9 mouse cellular contexts compared by ENCODE assay signal in genomic region chr11:54304471-54304873, GRCm38 (mm10). TPM values are rescaled to one million over a fixed set of nuclear protein-coding genes. Genes with fewer than 3 reads are reported as not detected.
DNase-seq lines count a peak whose midpoint lies in the region; ATAC-seq lines count a peak whose summit lies in the region.
"Had no signal": no experiment of that assay in that cellular context is flagged by ENCODE, and none has a peak within 500 bp of the region (broad histone marks: within the 10 kb centered on the region; RNA-seq: fewer than 3 reads in every experiment).

No protein-coding gene starts in this region.

- peak overlapping the region; percentile 95 for H3K4me2 ChIP-seq in heart, embryonic 14.5 days (ENCODE audit: low read length)
- peak overlapping the region; percentile 77 for H3K4me2 ChIP-seq in hindbrain, embryonic 11.5 days (replicated peaks; ENCODE audit: low read depth, low read length)
- H3K4me2 ChIP-seq in midbrain, embryonic 12.5 days (replicated peaks): peak overlapping the region; percentile 77

- ATAC-seq in heart, embryonic 14.5 days (ENCODE audit: insufficient number of reproducible peaks, insufficient read depth, low FRiP score, low read depth): no peak
- peak; percentile 56 for ATAC-seq in hindbrain, embryonic 11.5 days (ENCODE audit: low FRiP score)
- ATAC-seq in midbrain, embryonic 12.5 days (ENCODE audit: low FRiP score, low read depth): no peak; the same call in 1 of the 2 replicates
- no peak for ATAC-seq in megakaryocyte-erythroid progenitor cell, adult 5-6 weeks (replicated peaks; ENCODE audit: low FRiP score, low TSS enrichment, poor library complexity, severe bottlenecking)

- intact Hi-C loops in heart, postnatal 10 days (cut with DNase I): no loop called here

- peak overlapping the region; percentile 47 to 50 for H3K4me3 ChIP-seq in heart, embryonic 14.5 days (ENCODE audit: control insufficient read depth in 1 of 2, insufficient read depth in 1 of 2, low read depth in 1 of 2, low read length in 2 of 2)
- peak overlapping the region; percentile 50; the same call in 1 of the 2 replicates for H3K4me3 ChIP-seq in brown adipose tissue, adult 24 weeks (ENCODE audit: insufficient read depth, low read depth, low read length)
- peak overlapping the region; percentile 49 for H3K4me3 ChIP-seq in hindbrain, embryonic 11.5 days (ENCODE audit: low read depth, low read length)
- peak overlapping the region; percentile 79 for H3K4me3 ChIP-seq in midbrain, embryonic 12.5 days
- H3K4me3 ChIP-seq: erythroblast, embryonic 14.5 days had no signal

- 5% methylated on average over 7 of the region's 7 CpGs for WGBS in heart, embryonic 14.5 days
- WGBS in hindbrain, embryonic 11.5 days: 1% methylated on average over 7 of the region's 7 CpGs
- WGBS in midbrain, embryonic 12.5 days: 1% methylated on average over 7 of the region's 7 CpGs

- peaks cover 31% of the 10 kb centered on the region for H3K27me3 ChIP-seq in heart, embryonic 14.5 days (ENCODE audit: control insufficient read depth, insufficient read depth, low read length)
- no peaks in the 10 kb centered on the region for H3K27me3 ChIP-seq in hindbrain, embryonic 11.5 days (ENCODE audit: control insufficient read depth, insufficient read depth, low read length)
- peaks cover 6% of the 10 kb centered on the region; the same call in 1 of the 2 replicates for H3K27me3 ChIP-seq in midbrain, embryonic 12.5 days

- H3K36me3 ChIP-seq in heart, embryonic 14.5 days (ENCODE audit: control insufficient read depth, insufficient read depth, low read length): no peaks in the 10 kb centered on the region
- no peaks in the 10 kb centered on the region for H3K36me3 ChIP-seq in hindbrain, embryonic 11.5 days (ENCODE audit: control insufficient read depth, insufficient read depth, low read length)
- no peaks in the 10 kb centered on the region for H3K36me3 ChIP-seq in midbrain, embryonic 12.5 days

- DNase-seq in heart, postnatal 10 days: no peak
- DNase-seq in hindbrain, embryonic 11.5 days (ENCODE audit: low spot score): no peak
- DNase-seq in adrenal gland, postnatal 14 days: no peak
- DNase-seq in frontal cortex, adult 2 months (ENCODE audit: extremely low spot score in 1 of 2, low spot score in 1 of 2): no peak

- H3K27ac ChIP-seq in heart, embryonic 14.5 days (replicated peaks in 1 of 2; ENCODE audit: control insufficient read depth in 1 of 2, insufficient read depth in 1 of 2, low read depth in 2 of 2, low read length in 2 of 2): no peak overlapping the region
- no peak overlapping the region for H3K27ac ChIP-seq in brown adipose tissue, adult 24 weeks (replicated peaks; ENCODE audit: low read depth, low read length)
- 0 out of 2 replicates have a peak overlapping the region, but pooled peaks have one; percentile 17 for H3K27ac ChIP-seq in hindbrain, embryonic 11.5 days (ENCODE audit: low read depth, low read length)
- peak overlapping the region; percentile 87 for H3K27ac ChIP-seq in midbrain, embryonic 12.5 days (replicated peaks)

- peaks cover 0 to 8% of the 10 kb centered on the region in 2 experiments; a peak in 3 of 4 replicates for H3K4me1 ChIP-seq in heart, embryonic 14.5 days (ENCODE audit: control insufficient read depth in 2 of 2, insufficient read depth in 2 of 2, low read length in 2 of 2)
- no peaks in the 10 kb centered on the region for H3K4me1 ChIP-seq in brown adipose tissue, adult 24 weeks (ENCODE audit: control insufficient read depth, insufficient read depth, insufficient read length, low read length)
- 0 out of 2 replicates have a peak, but pooled peaks cover 2% of the 10 kb centered on the region for H3K4me1 ChIP-seq in hindbrain, embryonic 11.5 days (replicated peaks; ENCODE audit: control insufficient read depth, insufficient read depth, low read length)
- peaks cover 24% of the 10 kb centered on the region; the same call in 1 of the 2 replicates for H3K4me1 ChIP-seq in midbrain, embryonic 12.5 days

- 0 out of 2 replicates have a peak overlapping the region, but pooled peaks have one; percentile 50 for H3K9ac ChIP-seq in heart, embryonic 14.5 days (ENCODE audit: low read length)
- H3K9ac ChIP-seq in hindbrain, embryonic 11.5 days (ENCODE audit: low read depth, low read length): peak overlapping the region; percentile 65
- peak overlapping the region; percentile 88 for H3K9ac ChIP-seq in midbrain, embryonic 12.5 days (replicated peaks)

- H3K9me3 ChIP-seq in heart, embryonic 14.5 days (ENCODE audit: control insufficient read depth, low read length): no peaks in the 10 kb centered on the region
- no peaks in the 10 kb centered on the region for H3K9me3 ChIP-seq in hindbrain, embryonic 11.5 days (ENCODE audit: control insufficient read depth, low read length)
- H3K9me3 ChIP-seq in midbrain, embryonic 12.5 days: no peaks in the 10 kb centered on the region

RNA-seq across cellular contexts. Expression of gene Acsl6, which starts 0.9 kb away (rescaled TPM):
- 0.22 and 0.28 TPM in 2 replicates for polyA plus RNA-seq in heart, embryonic 14.5 days (2014; fragmentation: Nextera tagmentation; extraction: Ambion mirVana)
- total RNA-seq in heart, postnatal 10 days (2021): under 1 TPM; 0.27 to 0.45 TPM
- polyA plus RNA-seq in brown adipose tissue, adult 24 weeks (2012; ENCODE audit: insufficient read depth, insufficient read length, missing spikeins): not detected in 2 replicates
- 15.6 and 16.8 TPM in 2 replicates for polyA plus RNA-seq in hindbrain, embryonic 11.5 days (2014; fragmentation: Nextera tagmentation; extraction: Ambion mirVana)
- 27.1 and 27.6 TPM in 2 replicates for polyA plus RNA-seq in midbrain, embryonic 12.5 days (2016; fragmentation: Nextera tagmentation; extraction: Ambion mirVana)
- 11.9 and 22.5 TPM in 2 replicates for total RNA-seq in megakaryocyte-erythroid progenitor cell, adult 5-6 weeks (2014; fragmentation: Nextera tagmentation)
- 20.0 and 23.1 TPM in 2 replicates for total RNA-seq in megakaryocyte-erythroid progenitor cell, adult 5-6 weeks (2017)
- total RNA-seq in adrenal gland, postnatal 14 days (2021): 2.9 and 3.3 TPM in 2 replicates
- 152 and 160 TPM in 2 replicates for polyA plus RNA-seq in frontal cortex, adult 2 months (2012; rRNA removed)

RNA-seq across cellular contexts. Expression of gene Il3, which starts 37.4 kb away (rescaled TPM):
- polyA plus RNA-seq in heart, embryonic 14.5 days (2014; fragmentation: Nextera tagmentation; extraction: Ambion mirVana): not detected in 2 replicates
- not detected for total RNA-seq in heart, postnatal 10 days (2021)
- not detected in 2 replicates for polyA plus RNA-seq in brown adipose tissue, adult 24 weeks (2012; ENCODE audit: insufficient read depth, insufficient read length, missing spikeins)
- not detected in 2 replicates for polyA plus RNA-seq in hindbrain, embryonic 11.5 days (2014; fragmentation: Nextera tagmentation; extraction: Ambion mirVana)
- polyA plus RNA-seq in midbrain, embryonic 12.5 days (2016; fragmentation: Nextera tagmentation; extraction: Ambion mirVana): not detected in 2 replicates
- total RNA-seq in megakaryocyte-erythroid progenitor cell, adult 5-6 weeks (2014; fragmentation: Nextera tagmentation): not detected in 2 replicates
- not detected in 2 replicates for total RNA-seq in megakaryocyte-erythroid progenitor cell, adult 5-6 weeks (2017)
- total RNA-seq in adrenal gland, postnatal 14 days (2021): not detected in 2 replicates
- not detected in 2 replicates for polyA plus RNA-seq in frontal cortex, adult 2 months (2012; rRNA removed)
- polyA plus RNA-seq: erythroblast, embryonic 14.5 days had no signal

RNA-seq across cellular contexts. Expression of gene Csf2, which starts 55.0 kb away (rescaled TPM):
- not detected in 2 replicates for polyA plus RNA-seq in heart, embryonic 14.5 days (2014; fragmentation: Nextera tagmentation; extraction: Ambion mirVana)
- total RNA-seq in heart, postnatal 10 days (2021): not detected
- polyA plus RNA-seq in brown adipose tissue, adult 24 weeks (2012; ENCODE audit: insufficient read depth, insufficient read length, missing spikeins): not detected in 2 replicates
- polyA plus RNA-seq in hindbrain, embryonic 11.5 days (2014; fragmentation: Nextera tagmentation; extraction: Ambion mirVana): not detected in 2 replicates
- polyA plus RNA-seq in midbrain, embryonic 12.5 days (2016; fragmentation: Nextera tagmentation; extraction: Ambion mirVana): not detected in 2 replicates
- total RNA-seq in megakaryocyte-erythroid progenitor cell, adult 5-6 weeks (2014; fragmentation: Nextera tagmentation): not detected in 2 replicates
- not detected in 2 replicates for total RNA-seq in megakaryocyte-erythroid progenitor cell, adult 5-6 weeks (2017)
- not detected in 2 replicates for total RNA-seq in adrenal gland, postnatal 14 days (2021)
- polyA plus RNA-seq in frontal cortex, adult 2 months (2012; rRNA removed): not detected in 2 replicates
- polyA plus RNA-seq: erythroblast, embryonic 14.5 days had no signal

Comparison
In these comparisons a context has a peak if more than half of its experiments do, and no peak if none do; other contexts are left out.
1. H3K27ac ChIP-seq: peak in hindbrain, embryonic 11.5 days (single experiment) and midbrain, embryonic 12.5 days (single experiment); none in heart, embryonic 14.5 days (0 of 2) and brown adipose tissue, adult 24 weeks (single experiment).
2. RNA of gene Acsl6, which starts 0.9 kb away (polyA plus RNA-seq): 152 to 160 TPM in frontal cortex, adult 2 months, 27.1 to 27.6 TPM in midbrain, embryonic 12.5 days and 15.6 to 16.8 TPM in hindbrain, embryonic 11.5 days; not detected in brown adipose tissue, adult 24 weeks and 0.22 to 0.28 TPM in heart, embryonic 14.5 days; every median in the first group is over 10 times any median in the second.
3. Peak in every context shown above with its lines, with median percentiles within 50 percentile points of each other: H3K4me2 ChIP-seq, H3K4me3 ChIP-seq and H3K9ac ChIP-seq.